Mouse (Mus musculus) MEL (cell line): ENCODE measurements around the gene Rgs12.

Experiments
- EP300 ChIP-seq, 2 experiments: IDR thresholded peaks; 2 replicates each; pipeline ENCODE4 v1.6.1; 2011; ENCODE audit warnings: improper control_type of control experiment in 2 of 2, low read length in 2 of 2, low read depth in 1 of 2, mild to moderate bottlenecking in 1 of 2
- MYC ChIP-seq: IDR thresholded peaks from 2 replicates; pipeline ENCODE4 v1.6.1; 2011; ENCODE audit warnings: low read depth, mild to moderate bottlenecking, low read length, improper control_type of control experiment, moderate library complexity
- POLR2A ChIP-seq, 2 experiments: IDR thresholded peaks; 2 replicates each; pipeline ENCODE4 v1.6.1; 2011 to 2012; ENCODE audit warnings: low read length in 2 of 2, mild to moderate bottlenecking in 2 of 2, control low read depth in 1 of 2, improper control_type of control experiment in 1 of 2, low read depth in 1 of 2, moderate library complexity in 1 of 2; ENCODE audit not compliant: control insufficient read depth in 1 of 2, insufficient read depth in 1 of 2, poor library complexity in 1 of 2
- TCF12 ChIP-seq: IDR thresholded peaks from 2 replicates; pipeline ENCODE4 v1.6.1; 2014; ENCODE audit warnings: low read depth, mild to moderate bottlenecking, inconsistent platforms, low read length, improper control_type of control experiment, moderate library complexity

DNA sequence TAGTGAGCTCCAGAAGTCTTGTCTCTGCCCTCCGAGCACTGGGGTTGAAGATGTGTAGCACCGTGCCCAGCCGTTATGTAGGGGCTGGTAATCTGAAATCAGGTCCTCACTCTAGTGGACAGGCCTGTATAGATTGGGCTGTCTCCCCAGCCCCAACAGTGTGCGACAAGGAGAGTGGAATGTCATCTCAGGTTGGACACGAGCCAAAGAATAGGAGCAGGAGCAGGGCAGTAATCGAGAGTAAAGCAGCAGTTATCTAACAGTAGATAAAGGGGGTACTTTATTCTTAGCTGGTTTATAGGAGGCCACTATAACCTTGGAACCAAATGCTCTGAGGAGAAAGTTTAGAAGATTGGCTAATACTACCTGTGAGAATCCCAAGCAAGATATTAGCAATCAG lies 30.9 kb downstream of the Rgs12 start:
- TF ChIP-seq POLR2A (IDR thresholded peaks at IDR 0.05; ENCODE audit: control insufficient read depth in 1 of 2, insufficient read depth in 1 of 2, low read depth in 1 of 2, low read length in 2 of 2, poor library complexity in 1 of 2) (no peak), TCF12 (peak; percentile 48), MYC (no peak), EP300 (IDR thresholded peaks at IDR 0.05; ENCODE audit: low read depth in 1 of 2, low read length in 2 of 2) (peak; percentile 67 to 72)
